Mouse (Mus musculus) adrenal gland, postnatal 4 days (tissue): ENCODE results near the gene Actrt1. TPM values are rescaled to one million over a fixed set of nuclear protein-coding genes. Genes with fewer than 3 reads are reported as not detected.

Source experiments
- DNase-seq, 2 experiments: peaks; one replicate each; pipeline ENCODE4 v3.0.0; 2021 to 2022; ENCODE audit warnings: low spot score in 2 of 2, mixed read lengths in 2 of 2
- long read RNA-seq, 2 experiments: library from polyadenylated mRNA; stranded (forward); transcript quantifications; one replicate each; pipeline ENCODE4 v2.0.0; 2021
- total RNA-seq, 2 experiments: library from RNA; stranded (reverse); gene quantifications; 2 replicates each; pipeline ENCODE4 v1.2.3; 2021

The Actrt1 gene
- not detected for total RNA-seq
- long read RNA-seq, experiment 1 = 0 reads
- long read RNA-seq, experiment 2 = 0 reads

GRCm38 (mm10) chrX:46328707-46329106, at the start of gene Actrt1:
Gene Actrt1 (plus strand): TSS chrX:46329007.
- DNase-seq = no peak

- DNase-seq = no peak
These were observed 2.8 kb downstream of the Actrt1 start for GRCm38 (mm10) chrX:46331463-46332115.
